Mouse (Mus musculus) hematopoietic stem cell, adult 5-6 weeks (primary cell): ENCODE data around the gene Rgcc. TPM values are rescaled to one million over a fixed set of nuclear protein-coding genes. Genes with fewer than 3 reads are reported as not detected.

Experiments
- ATAC-seq, 2 experiments: fragments of 125-278 bp in 1 of 2; replicated peaks in 1 of 2; 2 replicates each; pipeline ENCODE4 v1.8.0; 2016 to 2017; ENCODE audit warnings: inconsistent platforms in 2 of 2, mild to moderate bottlenecking in 2 of 2, moderate number of reproducible peaks in 2 of 2, low read depth in 1 of 2, moderate TSS enrichment in 1 of 2; ENCODE audit not compliant: low FRiP score in 2 of 2, poor library complexity in 2 of 2, severe bottlenecking in 2 of 2, insufficient read depth in 1 of 2, low TSS enrichment in 1 of 2
- total RNA-seq: library from RNA; stranded (forward); fragments of 172-1452, 232-1000 nt; gene quantifications from 2 replicates; pipeline ENCODE4 v1.2.3, GENCODE M21; 2017

Rgcc gene
- total RNA-seq, 1 experiment from 2014 or later, result 43.7 TPM

- ATAC-seq, result no peak
Observed at GRCm38 (mm10) chr14:79307908-79308307, 6.5 kb upstream of the Rgcc start.

GRCm38 (mm10) chr14:79307138-79307537 is 5.7 kb upstream of the Rgcc start:
- ATAC-seq, result no peak

- no peak for ATAC-seq
Observed at GRCm38 (mm10) chr14:79304873-79305464, 3.5 kb upstream of the Rgcc start.

GRCm38 (mm10) chr14:79303150-79303549 is 1.7 kb upstream of the Rgcc start:
- ATAC-seq, result no peak

- peak; percentile 2 to 18; a peak in 1 of 4 replicates for ATAC-seq
Observed at GRCm38 (mm10) chr14:79300641-79301350, 649 bp downstream of the Rgcc start.

GRCm38 (mm10) chr14:79299796-79300195 is 1.6 kb downstream of the Rgcc start:
- ATAC-seq, result no peak

- no peak for ATAC-seq
Observed at GRCm38 (mm10) chr14:79299230-79299629, 2.2 kb downstream of the Rgcc start.

- ATAC-seq, result no peak
Observed at GRCm38 (mm10) chr14:79298314-79298992, 3.0 kb downstream of the Rgcc start.

GRCm38 (mm10) chr14:79296836-79297235 is 4.6 kb downstream of the Rgcc start:
- no peak for ATAC-seq

- ATAC-seq, result no peak
Observed at GRCm38 (mm10) chr14:79296201-79296600, 5.2 kb downstream of the Rgcc start.

GRCm38 (mm10) chr14:79295579-79295978 is 5.9 kb downstream of the Rgcc start:
- ATAC-seq, result no peak

GRCm38 (mm10) chr14:79294950-79295349 is 6.5 kb downstream of the Rgcc start:
- no peak for ATAC-seq

GRCm38 (mm10) chr14:79294051-79294814 is 7.2 kb downstream of the Rgcc start:
- no peak for ATAC-seq

- ATAC-seq, result peak; percentile 81 to 91
Observed at GRCm38 (mm10) chr14:79293119-79293780, 8.2 kb downstream of the Rgcc start.

- ATAC-seq, result no peak
Observed at GRCm38 (mm10) chr14:79291629-79292028, 9.8 kb downstream of the Rgcc start.

- ATAC-seq, result peak in 1 of 2 experiments; percentile 14; a peak in 1 of 4 replicates
Observed at GRCm38 (mm10) chr14:79290683-79291425, 10.6 kb downstream of the Rgcc start.

GRCm38 (mm10) chr14:79289909-79290308 is 11.5 kb downstream of the Rgcc start:
- peak in 1 of 2 experiments; percentile 36; a peak in 1 of 4 replicates for ATAC-seq
